Mouse (Mus musculus): ENCODE measurements around the gene Atox1. TPM values are rescaled to one million over a fixed set of nuclear protein-coding genes. Genes with fewer than 3 reads are reported as not detected.
A peak's percentile ranks its signal among the peaks of the same experiment; 100 is the strongest.

The Atox1 gene
- polyA plus RNA-seq, 1 experiment from 2014 or later, result 507 TPM

DNA sequence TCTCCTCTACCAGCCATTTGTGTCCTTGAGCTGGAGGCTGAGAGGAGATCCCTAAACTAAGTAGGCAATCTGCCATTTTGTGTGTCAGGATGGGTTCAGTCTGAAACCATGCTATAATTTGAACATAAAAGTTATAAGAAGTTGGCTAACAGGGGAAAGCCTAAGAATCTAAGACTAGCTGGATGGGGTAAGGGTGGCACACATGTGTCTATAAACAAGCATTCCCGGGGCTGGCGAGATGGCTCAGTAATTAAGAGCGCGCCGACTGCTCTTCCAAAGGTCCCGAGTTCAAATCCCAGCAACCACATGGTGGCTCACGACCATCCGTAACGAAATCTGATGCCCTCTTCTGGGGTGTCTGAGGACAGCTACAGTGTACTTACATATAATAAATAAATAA, 1.1 kb upstream of the Atox1 start:
- no peak for ATAC-seq (ENCODE audit: insufficient number of reproducible peaks, insufficient read depth, low FRiP score, low read depth)

DNA sequence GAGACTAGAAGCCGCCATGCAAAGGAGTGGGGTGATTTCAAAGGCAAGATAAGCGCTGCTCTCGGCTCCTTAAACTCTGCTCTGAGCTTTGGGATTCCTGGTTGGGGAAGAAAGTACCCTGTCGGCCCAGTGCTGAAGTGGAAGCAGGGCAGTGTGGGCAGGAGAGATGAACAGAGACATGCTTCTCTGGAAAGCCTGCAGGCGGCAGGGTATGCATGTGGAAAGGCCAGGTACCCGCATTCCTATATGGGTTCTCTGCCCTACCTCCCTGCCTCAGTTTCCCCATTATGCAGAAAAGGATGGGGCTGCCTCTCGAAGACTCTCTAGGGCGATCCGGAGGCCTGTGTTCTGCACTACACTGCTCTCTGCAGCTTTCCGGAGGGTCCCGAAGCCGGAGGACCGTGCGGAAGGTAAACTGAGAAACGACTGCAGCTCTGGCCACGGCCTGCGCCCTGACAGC, 450 bp downstream of the Atox1 start:
- peak overlapping the region; percentile 72 for H3K9ac ChIP-seq (replicated peaks; ENCODE audit: low read depth, low read length)
- WGBS, result 1% methylated on average over 17 of the region's 17 CpGs
- H3K36me3 ChIP-seq (ENCODE audit: control insufficient read depth, insufficient read depth, low read length), result no peaks in the 10 kb centered on the region
- H3K27me3 ChIP-seq (ENCODE audit: control insufficient read depth, insufficient read depth, low read length), result no peaks in the 10 kb centered on the region
- no peaks in the 10 kb centered on the region for H3K9me3 ChIP-seq (ENCODE audit: control insufficient read depth, low read depth, low read length)
- peak overlapping the region; percentile 78 for H3K4me3 ChIP-seq (ENCODE audit: low read depth, low read length)
- peak overlapping the region; percentile 66 for H3K27ac ChIP-seq (ENCODE audit: low read length)
- peaks cover 12% of the 10 kb centered on the region for H3K4me1 ChIP-seq (ENCODE audit: control insufficient read depth, insufficient read depth, low read length)
- peak; percentile 39; the same call in 1 of the 2 replicates for ATAC-seq (ENCODE audit: insufficient number of reproducible peaks, insufficient read depth, low FRiP score, low read depth)
- peak overlapping the region; percentile 63 for H3K4me2 ChIP-seq (replicated peaks; ENCODE audit: low read depth, low read length)

More for the DNA sequence above, 1.1 kb upstream of the Atox1 start:
- no peaks in the 10 kb centered on the region for H3K36me3 ChIP-seq (ENCODE audit: control insufficient read depth, insufficient read depth, low read length)
- no peak overlapping the region for H3K4me3 ChIP-seq (ENCODE audit: low read depth, low read length)
- WGBS, result 96% methylated on average over 9 of the region's 9 CpGs
- H3K9ac ChIP-seq (replicated peaks; ENCODE audit: low read depth, low read length), result no peak overlapping the region
- H3K27ac ChIP-seq (ENCODE audit: low read length), result no peak overlapping the region
- H3K27me3 ChIP-seq (ENCODE audit: control insufficient read depth, insufficient read depth, low read length), result no peaks in the 10 kb centered on the region
- H3K4me1 ChIP-seq (ENCODE audit: control insufficient read depth, insufficient read depth, low read length), result peaks cover 12% of the 10 kb centered on the region
- H3K9me3 ChIP-seq (ENCODE audit: control insufficient read depth, low read depth, low read length), result no peaks in the 10 kb centered on the region
- no peak overlapping the region for H3K4me2 ChIP-seq (replicated peaks; ENCODE audit: low read depth, low read length)

DNA sequence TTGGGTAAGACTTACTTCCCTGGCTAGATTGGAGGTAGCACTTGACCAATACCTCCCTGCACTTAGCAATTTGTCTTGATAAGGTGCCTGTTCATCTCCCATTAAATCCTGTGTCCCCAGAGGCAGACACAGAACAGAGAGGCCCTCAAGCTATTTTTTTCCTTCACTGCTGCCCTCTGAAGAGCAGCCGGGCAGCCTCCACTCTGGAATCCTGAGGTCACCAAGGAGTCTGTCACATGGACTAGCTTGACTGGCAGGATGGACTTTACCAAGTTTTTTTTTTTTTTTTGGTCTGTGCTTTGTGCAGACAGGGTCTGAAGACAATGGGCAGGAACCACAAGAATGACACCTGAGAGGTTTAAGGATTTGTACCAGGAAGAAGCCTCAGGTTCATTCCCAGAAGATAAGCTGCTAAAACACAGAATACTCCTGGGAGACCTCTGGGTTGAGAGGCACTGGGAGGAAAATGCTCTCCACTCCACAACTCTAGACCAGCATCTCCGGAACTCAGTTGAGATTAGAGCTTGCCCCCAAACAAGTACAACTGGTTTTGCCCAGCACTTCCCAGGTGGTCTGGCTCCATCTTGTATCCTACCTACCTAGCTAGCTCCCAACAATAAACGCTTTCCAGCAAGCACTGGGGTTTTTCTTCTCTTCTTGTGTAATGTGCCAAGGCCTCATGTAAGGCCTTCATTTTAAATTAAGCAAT, 1.0 kb downstream of the Atox1 start:
- 0 out of 2 replicates have a peak, but pooled peaks cover under 1% of the 10 kb centered on the region for H3K36me3 ChIP-seq (ENCODE audit: control insufficient read depth, insufficient read depth, low read length)
- no peaks in the 10 kb centered on the region for H3K27me3 ChIP-seq (ENCODE audit: control insufficient read depth, insufficient read depth, low read length)
- peaks cover 12% of the 10 kb centered on the region for H3K4me1 ChIP-seq (ENCODE audit: control insufficient read depth, insufficient read depth, low read length)
- no peaks in the 10 kb centered on the region for H3K9me3 ChIP-seq (ENCODE audit: control insufficient read depth, low read depth, low read length)
- peak overlapping the region; percentile 66 for H3K27ac ChIP-seq (ENCODE audit: low read length)
- peak overlapping the region; percentile 63 for H3K4me2 ChIP-seq (replicated peaks; ENCODE audit: low read depth, low read length)
- no peak for ATAC-seq (ENCODE audit: insufficient number of reproducible peaks, insufficient read depth, low FRiP score, low read depth)
- peak overlapping the region; percentile 72; the same call in 1 of the 2 replicates for H3K9ac ChIP-seq (replicated peaks; ENCODE audit: low read depth, low read length)
- peak overlapping the region; percentile 78 for H3K4me3 ChIP-seq (ENCODE audit: low read depth, low read length)
- 28% methylated on average over 3 of the region's 3 CpGs for WGBS

DNA sequence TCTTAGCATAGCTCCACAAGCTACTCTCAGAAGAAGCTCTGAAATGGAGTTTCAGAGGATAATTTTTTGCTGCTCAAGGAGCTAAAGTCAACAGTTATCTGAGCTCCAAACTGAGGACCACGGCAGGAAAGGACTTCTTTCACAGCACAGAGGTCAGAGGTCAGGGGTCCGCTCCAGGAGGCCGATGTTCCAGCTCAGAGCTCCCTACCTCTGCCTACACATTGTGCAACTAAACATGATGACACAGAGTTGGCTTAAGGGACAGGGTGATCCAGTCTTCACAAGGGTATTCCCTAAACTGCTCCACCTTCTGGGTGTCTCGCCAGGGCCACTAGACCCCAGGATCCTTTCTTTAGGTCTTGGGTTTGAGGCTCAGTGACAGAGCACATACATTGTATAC, 2.5 kb downstream of the Atox1 start:
- Histone ChIP-seq H3K9me3 (ENCODE audit: control insufficient read depth, low read depth, low read length) (no peaks in the 10 kb centered on the region), H3K27ac (ENCODE audit: low read length) (no peak overlapping the region), H3K4me1 (ENCODE audit: control insufficient read depth, insufficient read depth, low read length) (peaks cover 12% of the 10 kb centered on the region), H3K4me3 (ENCODE audit: low read depth, low read length) (no peak overlapping the region), H3K4me2 (replicated peaks; ENCODE audit: low read depth, low read length) (no peak overlapping the region), H3K36me3 (ENCODE audit: control insufficient read depth, insufficient read depth, low read length) (peaks cover 4% of the 10 kb centered on the region; the same call in 1 of the 2 replicates), H3K9ac (replicated peaks; ENCODE audit: low read depth, low read length) (no peak overlapping the region), H3K27me3 (ENCODE audit: control insufficient read depth, insufficient read depth, low read length) (no peaks in the 10 kb centered on the region)
- 50% methylated on average over 4 of the region's 4 CpGs for WGBS
- ATAC-seq (ENCODE audit: insufficient number of reproducible peaks, insufficient read depth, low FRiP score, low read depth), result no peak

DNA sequence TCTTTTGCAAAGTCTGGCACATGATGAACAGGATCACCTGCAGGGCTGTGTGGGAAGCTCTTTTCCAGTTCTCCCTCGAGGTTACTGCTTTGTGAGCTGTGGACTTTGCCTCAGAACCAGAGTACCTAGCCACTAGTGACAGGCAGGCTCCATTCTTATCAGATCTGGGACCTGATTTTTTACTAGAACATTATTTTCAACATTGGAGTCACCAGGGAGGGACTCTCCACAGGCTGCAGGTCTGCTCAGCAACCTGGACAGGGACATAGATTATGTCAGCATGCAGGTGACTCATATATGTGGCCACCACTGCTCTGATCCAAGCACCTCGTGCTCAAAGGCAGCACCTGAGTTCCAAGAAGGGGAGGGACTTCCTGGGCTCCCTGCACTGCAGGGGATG, 5.9 kb downstream of the Atox1 start:
- peaks cover 12% of the 10 kb centered on the region for H3K36me3 ChIP-seq (ENCODE audit: control insufficient read depth, insufficient read depth, low read length)
- H3K4me3 ChIP-seq (ENCODE audit: low read depth, low read length), result no peak overlapping the region
- H3K4me1 ChIP-seq (ENCODE audit: control insufficient read depth, insufficient read depth, low read length), result peaks cover 9% of the 10 kb centered on the region
- no peaks in the 10 kb centered on the region for H3K27me3 ChIP-seq (ENCODE audit: control insufficient read depth, insufficient read depth, low read length)
- no peak for ATAC-seq (ENCODE audit: insufficient number of reproducible peaks, insufficient read depth, low FRiP score, low read depth)
- no peak overlapping the region for H3K9ac ChIP-seq (replicated peaks; ENCODE audit: low read depth, low read length)
- no peak overlapping the region for H3K27ac ChIP-seq (ENCODE audit: low read length)
- no peaks in the 10 kb centered on the region for H3K9me3 ChIP-seq (ENCODE audit: control insufficient read depth, low read depth, low read length)
- 66% methylated on average over 2 of the region's 2 CpGs for WGBS
- no peak overlapping the region for H3K4me2 ChIP-seq (replicated peaks; ENCODE audit: low read depth, low read length)

DNA sequence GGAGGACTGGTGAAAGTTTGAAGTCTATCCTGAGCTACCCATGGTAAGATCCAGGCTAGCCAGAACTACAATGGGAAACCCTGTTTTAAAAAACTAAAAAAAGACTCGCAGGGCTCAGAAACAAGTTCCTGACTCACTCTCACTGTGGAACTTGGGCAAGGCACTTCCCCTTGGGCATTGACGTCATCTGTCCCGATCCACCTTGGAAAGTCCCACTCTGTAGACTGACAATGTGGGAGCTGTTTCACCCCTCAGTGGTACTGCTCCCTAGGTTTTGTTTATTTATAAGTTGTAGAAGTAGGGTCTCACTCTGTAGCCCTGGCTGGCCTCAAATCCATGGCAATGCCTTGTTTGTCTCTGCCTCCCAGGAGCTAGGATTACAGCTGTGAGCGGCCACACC, 7.4 kb downstream of the Atox1 start:
- H3K9ac ChIP-seq (replicated peaks; ENCODE audit: low read depth, low read length), result no peak overlapping the region
- ATAC-seq (ENCODE audit: insufficient number of reproducible peaks, insufficient read depth, low FRiP score, low read depth), result no peak
- peaks cover 23% of the 10 kb centered on the region for H3K36me3 ChIP-seq (ENCODE audit: control insufficient read depth, insufficient read depth, low read length)
- no peaks in the 10 kb centered on the region for H3K27me3 ChIP-seq (ENCODE audit: control insufficient read depth, insufficient read depth, low read length)
- H3K4me3 ChIP-seq (ENCODE audit: low read depth, low read length), result no peak overlapping the region
- no peaks in the 10 kb centered on the region; the same call in 1 of the 2 replicates for H3K4me1 ChIP-seq (ENCODE audit: control insufficient read depth, insufficient read depth, low read length)
- H3K4me2 ChIP-seq (replicated peaks; ENCODE audit: low read depth, low read length), result no peak overlapping the region
- WGBS, result 85% methylated on average over 4 of the region's 4 CpGs
- no peaks in the 10 kb centered on the region for H3K9me3 ChIP-seq (ENCODE audit: control insufficient read depth, low read depth, low read length)
- no peak overlapping the region for H3K27ac ChIP-seq (ENCODE audit: low read length)

DNA sequence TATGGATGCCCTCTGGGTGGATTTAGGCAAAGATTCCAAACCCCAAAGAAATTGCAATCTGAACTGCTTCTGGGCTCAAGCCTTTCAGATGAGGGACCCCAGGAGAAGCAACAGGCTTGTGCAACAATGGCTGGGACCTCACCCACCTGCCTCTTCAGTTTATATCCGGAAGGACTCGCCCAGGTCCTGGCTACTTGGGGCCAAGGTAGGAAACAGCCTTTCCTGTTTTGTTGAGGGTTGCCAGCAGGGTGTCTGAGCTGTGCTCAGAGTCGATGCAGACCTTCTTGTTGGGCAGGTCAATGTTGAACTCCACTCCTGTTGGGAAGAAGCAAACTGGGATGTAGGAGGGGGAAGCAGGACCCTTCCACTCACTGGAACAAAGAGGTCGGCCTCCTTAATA, 10.7 kb downstream of the Atox1 start:
- H3K9ac ChIP-seq (replicated peaks; ENCODE audit: low read depth, low read length), result no peak overlapping the region
- no peak overlapping the region for H3K4me3 ChIP-seq (ENCODE audit: low read depth, low read length)
- H3K27me3 ChIP-seq (ENCODE audit: control insufficient read depth, insufficient read depth, low read length), result no peaks in the 10 kb centered on the region
- 0 out of 2 replicates have a peak, but pooled peaks cover 3% of the 10 kb centered on the region for H3K4me1 ChIP-seq (ENCODE audit: control insufficient read depth, insufficient read depth, low read length)
- no peak for ATAC-seq (ENCODE audit: insufficient number of reproducible peaks, insufficient read depth, low FRiP score, low read depth)
- H3K9me3 ChIP-seq (ENCODE audit: control insufficient read depth, low read depth, low read length), result no peaks in the 10 kb centered on the region
- H3K4me2 ChIP-seq (replicated peaks; ENCODE audit: low read depth, low read length), result no peak overlapping the region
- H3K27ac ChIP-seq (ENCODE audit: low read length), result no peak overlapping the region
- WGBS, result 81% methylated on average over 4 of the region's 4 CpGs
- H3K36me3 ChIP-seq (ENCODE audit: control insufficient read depth, insufficient read depth, low read length), result peaks cover 23% of the 10 kb centered on the region

DNA sequence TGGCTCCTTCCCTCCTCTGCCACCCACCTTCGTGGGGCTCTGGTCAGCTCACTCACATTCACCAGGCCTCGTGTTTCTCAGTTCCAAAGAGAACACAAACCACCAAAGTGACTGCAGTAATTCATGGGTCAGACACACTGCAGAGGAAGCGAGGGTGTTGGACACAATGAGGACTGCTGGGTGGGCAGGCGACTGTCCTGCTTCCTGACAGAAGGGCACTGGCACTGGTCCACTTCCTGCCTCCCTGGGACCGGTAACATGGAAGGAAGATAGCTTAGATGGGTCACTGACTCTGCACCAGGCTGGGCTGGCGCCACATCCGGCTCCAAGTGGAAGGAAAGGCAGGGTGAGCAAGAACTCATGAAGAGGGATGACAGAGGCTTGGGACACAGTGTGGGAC, 11.5 kb downstream of the Atox1 start:
- Histone ChIP-seq H3K4me3 (ENCODE audit: low read depth, low read length) (no peak overlapping the region), H3K4me1 (ENCODE audit: control insufficient read depth, insufficient read depth, low read length) (0 out of 2 replicates have a peak, but pooled peaks cover 3% of the 10 kb centered on the region), H3K27me3 (ENCODE audit: control insufficient read depth, insufficient read depth, low read length) (no peaks in the 10 kb centered on the region), H3K36me3 (ENCODE audit: control insufficient read depth, insufficient read depth, low read length) (peaks cover 19% of the 10 kb centered on the region), H3K9ac (replicated peaks; ENCODE audit: low read depth, low read length) (no peak overlapping the region), H3K9me3 (ENCODE audit: control insufficient read depth, low read depth, low read length) (no peaks in the 10 kb centered on the region), H3K27ac (ENCODE audit: low read length) (no peak overlapping the region), H3K4me2 (replicated peaks; ENCODE audit: low read depth, low read length) (no peak overlapping the region)
- no peak for ATAC-seq (ENCODE audit: insufficient number of reproducible peaks, insufficient read depth, low FRiP score, low read depth)
- WGBS, result 73% methylated on average over 7 of the region's 7 CpGs
